Mouse (Mus musculus) gastrocnemius, postnatal 4 days (tissue): Measurements from ENCODE around the gene Klrb1c. TPM values are rescaled to one million over a fixed set of nuclear protein-coding genes. Genes with fewer than 3 reads are reported as not detected.
"Not testable (repeated sequence)": the region's sequence is repeated elsewhere in the genome, so short reads cannot be mapped to it uniquely, and the experiment has no call there.

Experiments
- DNase-seq, 2 experiments: peaks; one replicate each; pipeline ENCODE4 v3.0.0; 2021 to 2022; ENCODE audit warnings: low spot score in 2 of 2, mixed read lengths in 2 of 2
- total RNA-seq, 2 experiments: library from RNA; stranded (reverse); gene quantifications; 2 replicates each; pipeline ENCODE4 v1.2.3; 2021

Gene Klrb1c
- total RNA-seq, 2 experiments from 2014 or later = 0.15 to 0.16 TPM

GRCm38 (mm10) chr6:128797936-128798771 lies 9.1 kb upstream of the Klrb1c start:
- no peak for DNase-seq

DNA sequence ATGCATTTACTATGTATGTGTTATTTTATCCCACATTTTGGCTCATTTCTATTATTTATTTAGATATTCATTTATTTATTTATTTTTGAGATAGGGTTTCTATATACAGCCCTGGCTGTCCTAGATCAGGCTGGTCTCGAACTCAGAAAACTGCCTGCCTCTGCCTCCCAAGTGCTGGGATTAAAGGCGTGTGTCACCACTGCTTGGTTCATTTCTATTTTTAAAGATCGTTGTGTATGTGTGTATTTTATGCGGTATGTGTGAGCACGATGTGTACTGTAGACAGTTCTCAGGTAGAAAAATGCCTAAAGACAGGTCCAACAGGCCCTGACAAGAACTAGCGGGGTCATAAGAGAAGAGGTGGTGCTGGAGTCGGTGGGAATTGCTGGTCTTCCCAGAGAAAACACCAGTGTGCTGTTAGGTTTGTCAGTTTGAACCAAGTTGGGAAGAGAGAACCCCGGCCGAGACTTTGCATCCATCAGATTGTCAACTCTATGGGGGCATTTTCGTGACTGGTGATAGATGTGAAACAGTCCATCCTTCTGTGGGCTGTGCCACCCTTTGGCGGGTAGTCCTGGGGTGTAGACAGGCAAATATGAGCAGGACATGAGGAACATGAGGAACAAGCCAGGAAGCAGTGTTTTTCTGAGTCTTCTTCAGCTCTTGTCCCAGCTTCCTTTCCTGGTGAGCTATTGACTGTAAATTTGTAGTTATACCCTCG lies 8.3 kb upstream of the Klrb1c start:
- DNase-seq = no peak

DNA sequence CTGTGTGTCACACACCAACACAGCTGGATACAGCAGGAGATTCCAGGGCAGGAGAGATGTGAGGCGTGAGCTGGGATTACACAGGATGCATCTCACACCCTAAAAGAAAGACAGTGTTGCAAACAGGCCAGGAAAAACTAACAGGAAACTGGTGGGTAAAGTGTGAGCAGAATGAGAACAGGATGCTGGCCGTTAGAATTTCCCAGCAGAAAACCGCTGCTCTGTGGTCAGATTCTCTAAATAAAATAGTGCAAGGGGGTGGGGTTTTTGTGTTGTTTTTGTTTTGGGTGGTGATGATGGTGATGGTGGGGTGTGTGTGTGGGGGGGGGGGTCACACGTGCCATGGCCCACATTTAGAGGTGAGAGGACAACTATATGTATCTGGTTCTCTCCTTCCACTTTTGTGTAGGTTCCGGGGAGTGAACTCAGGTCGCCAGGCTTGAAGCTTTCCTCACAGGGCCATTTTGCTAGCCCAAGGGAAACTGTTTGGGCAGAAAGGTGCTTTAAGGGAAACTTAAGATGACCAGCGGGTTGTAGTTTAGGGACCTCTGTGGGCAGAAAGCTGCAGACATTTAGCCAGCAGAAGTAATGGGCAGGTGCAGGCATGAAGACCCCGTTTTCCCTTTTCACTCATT lies 7.4 kb upstream of the Klrb1c start:
- no peak for DNase-seq

GRCm38 (mm10) chr6:128793734-128794133 lies 4.7 kb upstream of the Klrb1c start:
- DNase-seq = no peak

DNA sequence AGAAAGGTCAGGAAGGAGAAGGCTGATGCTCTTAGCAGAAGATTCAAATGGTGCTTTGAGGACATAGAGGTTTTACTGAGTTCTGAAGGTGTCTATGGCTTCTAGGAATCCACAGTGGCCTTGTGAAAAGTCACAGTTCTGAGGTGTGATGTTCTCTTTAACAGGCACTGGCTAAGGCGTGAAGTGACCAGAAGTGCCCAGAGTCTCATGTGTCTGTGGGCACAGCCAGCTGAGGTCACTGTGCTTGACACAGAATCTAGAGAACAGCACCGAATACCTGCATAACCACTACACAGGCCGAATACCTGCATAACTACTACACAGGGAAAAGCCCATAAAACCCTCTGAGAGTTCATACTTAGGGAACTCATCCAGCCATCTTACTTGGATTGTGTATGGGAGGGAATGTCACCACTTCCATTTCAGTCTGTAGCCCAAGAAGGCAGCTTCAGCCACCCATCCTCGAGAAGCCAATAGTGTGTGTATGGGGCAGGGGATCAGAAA lies 1.5 kb upstream of the Klrb1c start:
- DNase-seq = not testable (repeated sequence)

GRCm38 (mm10) chr6:128788517-128788916 lies 498 bp downstream of the Klrb1c start:
- no peak for DNase-seq

DNA sequence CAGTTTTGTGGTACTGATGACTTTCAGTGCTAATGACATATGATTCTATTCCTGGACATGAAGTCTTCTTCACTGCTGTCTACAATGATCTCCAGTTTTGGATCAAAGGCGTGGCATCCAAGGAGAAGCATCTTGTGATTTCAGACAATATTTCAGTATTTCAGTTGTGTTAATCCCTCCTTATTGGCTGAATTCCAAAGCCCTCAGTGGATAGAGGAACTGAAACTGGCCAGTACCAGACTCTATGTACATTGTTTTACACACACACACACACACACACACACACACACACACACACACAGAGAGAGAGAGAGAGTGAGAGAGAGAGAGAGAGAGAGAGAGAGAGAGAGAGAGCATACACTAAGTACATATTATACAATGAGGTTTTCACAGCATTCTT lies 2.6 kb downstream of the Klrb1c start:
- not testable (repeated sequence) for DNase-seq

DNA sequence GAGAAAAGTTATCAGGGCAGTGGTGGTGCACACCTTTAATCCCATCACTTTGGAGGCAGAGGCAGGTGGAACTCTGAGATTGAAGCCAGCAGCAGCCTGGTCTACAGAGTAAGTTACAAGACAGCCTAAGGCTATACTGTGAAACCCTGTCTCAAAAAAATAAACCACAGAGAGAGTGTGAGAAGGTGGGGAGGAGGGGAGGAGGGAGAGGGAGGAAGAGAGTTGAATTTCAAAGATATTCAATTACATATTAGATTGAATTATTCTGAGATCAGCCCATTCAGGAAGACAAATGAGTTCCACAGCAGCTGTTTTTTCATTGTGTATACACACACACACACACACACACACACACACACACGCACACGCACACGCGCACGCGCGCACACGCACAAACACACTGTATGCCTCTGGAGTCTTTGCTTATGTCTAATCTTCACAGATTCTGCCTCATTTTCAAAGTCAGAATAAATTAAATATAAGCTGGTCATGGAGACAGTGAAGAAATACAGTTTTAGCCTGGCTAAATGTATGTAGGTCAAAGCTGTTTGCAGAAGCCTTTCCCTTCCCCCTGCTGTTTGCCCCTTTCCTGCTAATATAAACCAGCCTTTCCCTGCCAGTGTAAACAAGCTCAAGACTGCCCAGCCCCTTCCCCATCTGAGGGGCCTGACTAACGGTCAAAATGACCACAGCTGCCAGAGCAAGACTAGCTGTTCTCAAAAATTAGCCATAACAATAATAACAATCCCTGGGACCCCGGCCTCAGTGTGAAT lies 19.3 kb downstream of the Klrb1c start:
- no peak for DNase-seq

DNA sequence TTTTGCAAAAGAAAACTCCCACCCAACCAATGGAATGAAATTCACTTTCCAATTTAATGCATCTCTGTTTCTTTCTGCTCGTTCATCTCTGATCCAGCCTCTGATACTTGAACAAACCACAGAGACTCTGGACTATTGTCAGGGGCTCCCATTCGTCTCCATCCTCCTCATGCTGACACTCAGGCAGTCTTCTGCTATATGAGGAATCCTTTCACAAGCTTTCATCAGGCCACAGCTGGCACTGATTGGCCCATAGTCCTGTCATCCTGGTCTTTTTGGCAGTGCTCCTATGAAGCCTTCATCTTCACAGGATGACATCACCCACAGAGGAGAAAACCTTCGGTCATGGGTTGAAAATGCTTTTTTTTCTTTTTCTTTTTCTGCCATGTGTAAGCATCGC lies 21.0 kb downstream of the Klrb1c start:
- no peak for DNase-seq

GRCm38 (mm10) chr6:128766486-128767254 lies 22.3 kb downstream of the Klrb1c start:
- peak in 1 of 2 experiments; percentile 31 for DNase-seq

DNA sequence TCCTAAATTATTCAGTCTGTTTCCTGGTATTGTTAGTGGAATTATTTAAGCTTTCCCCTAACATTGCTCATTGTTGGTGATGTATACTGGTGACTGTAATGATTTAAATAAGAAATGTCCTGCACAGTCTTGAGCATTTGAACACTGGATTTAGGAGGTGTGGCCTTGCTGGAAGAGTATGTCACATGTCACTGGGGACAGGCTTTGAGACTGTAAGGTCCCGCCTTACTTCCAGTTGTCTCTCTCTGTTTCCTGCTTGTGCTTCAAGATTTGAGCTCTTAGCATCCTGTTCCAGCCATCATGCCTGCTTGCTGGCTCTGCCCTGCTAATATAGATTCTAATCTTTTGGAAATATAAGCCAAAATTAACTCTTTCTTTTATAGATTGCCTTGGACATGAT lies 23.8 kb downstream of the Klrb1c start:
- DNase-seq = no peak

DNA sequence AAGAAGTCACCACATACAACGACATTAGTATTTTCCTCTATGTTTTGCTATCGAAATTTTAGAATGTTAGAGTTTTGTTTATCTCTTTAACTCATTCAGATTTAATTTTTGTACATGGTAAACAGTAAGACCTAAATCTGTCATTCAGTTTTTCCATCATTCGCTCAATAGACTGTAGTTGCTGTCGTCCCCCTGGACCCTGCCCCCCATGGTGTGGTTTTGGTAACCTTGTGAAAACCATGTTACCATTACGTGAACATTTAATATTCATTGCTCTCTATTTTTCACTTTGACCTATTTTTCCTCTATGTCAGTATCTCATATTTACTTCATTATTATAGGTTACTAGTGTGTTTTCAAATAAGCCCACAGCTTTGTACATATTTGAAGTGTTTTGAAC lies 24.4 kb downstream of the Klrb1c start:
- no peak for DNase-seq

DNA sequence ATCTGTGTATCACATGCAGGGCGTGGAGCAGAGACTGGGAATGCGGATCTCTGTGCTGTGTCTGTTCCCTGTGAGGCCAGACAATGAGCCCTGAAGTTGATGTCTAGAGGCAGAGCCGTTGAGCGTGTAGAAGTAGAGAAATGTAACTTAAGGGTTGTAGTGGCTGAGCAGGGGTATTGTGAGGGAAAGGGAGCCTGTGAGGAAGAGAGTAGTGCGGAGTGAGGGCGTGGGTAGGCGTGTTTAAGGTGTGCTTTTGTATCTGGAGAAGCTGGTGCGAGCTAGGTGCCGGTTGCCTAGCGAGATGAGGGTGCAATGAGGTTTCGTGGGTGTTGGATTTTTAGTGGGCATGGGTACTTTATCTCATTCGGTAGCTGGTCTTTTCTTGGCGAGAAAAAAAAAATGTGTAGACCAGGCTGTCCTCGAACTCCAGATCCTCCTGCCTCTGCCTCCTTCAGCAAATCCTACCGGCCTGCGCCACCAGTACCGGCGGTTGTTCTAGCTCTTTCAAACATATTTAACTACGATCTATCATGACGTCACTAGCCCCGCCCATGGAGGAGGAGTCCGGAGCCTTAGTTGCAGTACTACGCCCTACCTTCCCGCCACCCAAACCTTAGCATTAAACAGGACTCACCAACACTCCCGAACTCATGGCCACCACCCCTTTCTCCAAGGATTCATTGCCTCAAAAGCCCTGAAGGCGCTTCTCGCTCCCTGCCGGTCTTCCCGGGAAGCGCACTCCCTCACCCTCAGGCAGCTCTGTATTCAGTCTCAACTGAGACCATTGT lies 25.1 kb downstream of the Klrb1c start:
- peak; percentile 75 to 86 for DNase-seq

GRCm38 (mm10) chr6:128762892-128763670 lies 25.9 kb downstream of the Klrb1c start:
- DNase-seq = not testable (repeated sequence)

GRCm38 (mm10) chr6:128761144-128761540 lies 27.9 kb downstream of the Klrb1c start:
- DNase-seq = no peak

- peak; percentile 73 to 79 for DNase-seq
These were observed 28.4 kb downstream of the Klrb1c start for GRCm38 (mm10) chr6:128760416-128761143.

- peak; percentile 84 to 89 for DNase-seq
These were observed 29.0 kb downstream of the Klrb1c start for GRCm38 (mm10) chr6:128760016-128760415.
